Mouse (Mus musculus): Measurements from ENCODE around the gene Trim8. TPM values are rescaled to one million over a fixed set of nuclear protein-coding genes. Genes with fewer than 3 reads are reported as not detected.

Trim8 gene
- 15.5 and 16.0 TPM in 2 replicates for polyA plus RNA-seq (2015; fragmentation: Nextera tagmentation; extraction: Ambion mirVana)

DNA sequence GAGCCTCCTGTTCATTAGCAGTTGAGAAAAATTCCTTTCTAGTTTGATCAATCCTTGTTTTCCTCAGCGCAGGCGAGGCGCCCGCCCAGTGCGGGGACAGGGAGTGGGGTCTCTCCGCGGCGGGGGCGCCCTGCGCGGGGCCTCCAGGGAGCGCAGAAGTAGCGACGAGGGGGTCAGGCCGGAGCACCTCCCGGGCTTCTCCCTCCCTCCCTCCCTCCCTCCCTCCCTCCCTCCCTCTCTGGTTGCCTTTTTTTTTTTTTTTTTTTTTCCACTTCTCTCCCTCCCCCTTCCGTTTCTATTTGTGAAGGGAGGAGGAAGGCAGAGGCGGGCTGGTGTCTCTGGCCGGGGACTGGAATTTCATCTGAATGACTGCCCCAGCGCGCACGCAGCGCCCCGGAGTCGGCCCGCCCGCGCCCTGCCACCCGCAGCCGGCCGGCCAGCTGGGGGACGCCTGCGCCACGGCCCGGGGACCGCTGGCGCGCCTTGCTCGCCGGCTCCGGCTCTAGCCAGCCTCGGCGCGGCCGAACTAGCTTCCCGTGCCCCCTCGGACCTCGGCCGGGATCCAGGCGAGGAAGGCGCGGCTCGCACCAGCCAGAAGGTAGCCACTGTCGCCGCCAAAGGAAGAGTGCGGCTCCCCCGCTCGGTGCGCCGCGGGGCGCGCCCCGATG, at the start of gene Trim8:
TSS of gene Trim8 (plus strand) at position 302 of the 668 bp plus-strand sequence.

Other genes starting within 250 kb of the Trim8 start
- 5.3 and 6.6 TPM in 2 replicates for gene Nfkb2, start 197.4 kb upstream of the Trim8 start, polyA plus RNA-seq (2015; fragmentation: Nextera tagmentation; extraction: Ambion mirVana)
- gene Psd, start 174.5 kb upstream of the Trim8 start, polyA plus RNA-seq (2015; fragmentation: Nextera tagmentation; extraction: Ambion mirVana) = 6.7 and 7.3 TPM in 2 replicates
- gene Fbxl15, start 173.5 kb upstream of the Trim8 start, polyA plus RNA-seq (2015; fragmentation: Nextera tagmentation; extraction: Ambion mirVana) = 13.3 and 13.4 TPM in 2 replicates
- gene Cuedc2, start 163.0 kb upstream of the Trim8 start, polyA plus RNA-seq (2015; fragmentation: Nextera tagmentation; extraction: Ambion mirVana) = 106 and 114 TPM in 2 replicates
- gene Mfsd13a, start 160.6 kb upstream of the Trim8 start, polyA plus RNA-seq (2015; fragmentation: Nextera tagmentation; extraction: Ambion mirVana) = 6.4 and 7.9 TPM in 2 replicates
- 1.0 and 1.3 TPM in 2 replicates for gene 2310034G01Rik, start 151.4 kb upstream of the Trim8 start, polyA plus RNA-seq (2015; fragmentation: Nextera tagmentation; extraction: Ambion mirVana)
- 60.3 and 65.2 TPM in 2 replicates for gene Actr1a, start 106.0 kb upstream of the Trim8 start, polyA plus RNA-seq (2015; fragmentation: Nextera tagmentation; extraction: Ambion mirVana)
- gene Sufu, start 104.8 kb upstream of the Trim8 start, polyA plus RNA-seq (2015; fragmentation: Nextera tagmentation; extraction: Ambion mirVana) = 8.4 and 9.6 TPM in 2 replicates
- gene Arl3, start 71.5 kb downstream of the Trim8 start, polyA plus RNA-seq (2015; fragmentation: Nextera tagmentation; extraction: Ambion mirVana) = 22.2 and 24.3 TPM in 2 replicates
- 7.1 and 9.3 TPM in 2 replicates for gene Sfxn2, start 71.7 kb downstream of the Trim8 start, polyA plus RNA-seq (2015; fragmentation: Nextera tagmentation; extraction: Ambion mirVana)
- 20.5 and 23.1 TPM in 2 replicates for gene Wbp1l, start 97.4 kb downstream of the Trim8 start, polyA plus RNA-seq (2015; fragmentation: Nextera tagmentation; extraction: Ambion mirVana)
- gene Cyp17a1, start 171.5 kb downstream of the Trim8 start, polyA plus RNA-seq (2015; fragmentation: Nextera tagmentation; extraction: Ambion mirVana) = not detected in 2 replicates
- 10.2 and 12.0 TPM in 2 replicates for gene Borcs7, start 188.2 kb downstream of the Trim8 start, polyA plus RNA-seq (2015; fragmentation: Nextera tagmentation; extraction: Ambion mirVana)
- 9.5 and 11.6 TPM in 2 replicates for gene As3mt, start 205.8 kb downstream of the Trim8 start, polyA plus RNA-seq (2015; fragmentation: Nextera tagmentation; extraction: Ambion mirVana)

Measured in spleen, postnatal 0 days (tissue).